8 mouse cellular contexts compared by ENCODE assay signal in the genomic region with DNA sequence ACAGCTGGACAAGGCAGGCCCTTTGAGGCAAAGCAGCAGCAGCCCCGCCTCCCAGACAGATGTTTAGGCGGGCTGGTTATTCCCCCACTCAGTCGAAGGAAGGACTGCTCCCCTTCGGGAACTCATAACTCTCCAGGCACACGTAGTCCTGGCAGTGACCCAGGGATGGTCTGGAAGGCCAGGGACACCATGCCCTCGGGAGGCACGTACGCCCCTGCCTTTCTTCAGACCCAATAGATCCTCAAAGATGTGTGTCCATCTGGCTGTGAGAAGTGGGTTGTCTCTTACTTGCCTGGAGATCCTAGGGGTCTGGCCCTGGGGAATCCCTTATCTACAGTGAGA. TPM values are rescaled to one million over a fixed set of nuclear protein-coding genes. Genes with fewer than 3 reads are reported as not detected.
DNase-seq lines count a peak whose midpoint lies in the region; ATAC-seq and TF ChIP-seq lines count a peak whose summit lies in the region.

No protein-coding gene starts in this region.

- H3K27ac ChIP-seq in heart, embryonic 12.5 days (ENCODE audit: poor library complexity, severe bottlenecking): peak overlapping the region; percentile 88
- H3K27ac ChIP-seq in forebrain, embryonic 15.5 days (replicated peaks): peak overlapping the region; percentile 36; the same call in 1 of the 2 replicates
- H3K27ac ChIP-seq in liver, embryonic 16.5 days (ENCODE audit: low read length): peak overlapping the region; percentile 74

- H3K4me1 ChIP-seq in heart, embryonic 12.5 days (replicated peaks): peaks cover 32% of the 10 kb centered on the region
- H3K4me1 ChIP-seq in E14TG2a.4 (replicated peaks; ENCODE audit: low read depth, low read length): peaks cover 57% of the 10 kb centered on the region
- peaks cover 18% of the 10 kb centered on the region for H3K4me1 ChIP-seq in forebrain, embryonic 15.5 days
- peaks cover 51% of the 10 kb centered on the region for H3K4me1 ChIP-seq in liver, embryonic 16.5 days (ENCODE audit: control insufficient read depth, low read depth, low read length)

- H3K4me2 ChIP-seq in heart, embryonic 12.5 days: peak overlapping the region; percentile 63
- H3K4me2 ChIP-seq in forebrain, embryonic 15.5 days (replicated peaks): peak overlapping the region; percentile 51
- peak overlapping the region; percentile 97 for H3K4me2 ChIP-seq in liver, embryonic 16.5 days (ENCODE audit: low read depth, low read length)

- no peak for TF ChIP-seq CTCF in E14TG2a.4 (conservative IDR thresholded peaks at IDR 0.05; ENCODE audit: low read length)

- H3K36me3 ChIP-seq in heart, embryonic 12.5 days: 0 out of 2 replicates have a peak, but pooled peaks cover 3% of the 10 kb centered on the region
- H3K36me3 ChIP-seq in E14TG2a.4 (ENCODE audit: insufficient read depth, low read length): peaks cover 40% of the 10 kb centered on the region
- no peaks in the 10 kb centered on the region; the same call in 1 of the 2 replicates for H3K36me3 ChIP-seq in forebrain, embryonic 15.5 days
- H3K36me3 ChIP-seq in liver, embryonic 16.5 days (ENCODE audit: control insufficient read depth, insufficient read depth): peaks cover 2% of the 10 kb centered on the region; the same call in 1 of the 2 replicates

- intact Hi-C loops in heart, postnatal 36 days (cut with DNase I): no loop called here

- peak overlapping the region; percentile 66 for H3K4me3 ChIP-seq in heart, embryonic 12.5 days
- peak overlapping the region; percentile 94 for H3K4me3 ChIP-seq in E14TG2a.4 (replicated peaks; ENCODE audit: low read length)
- peak overlapping the region; percentile 41 for H3K4me3 ChIP-seq in forebrain, embryonic 15.5 days
- H3K4me3 ChIP-seq in liver, embryonic 16.5 days (ENCODE audit: low read depth, low read length): peak overlapping the region; percentile 74

- ATAC-seq in heart, embryonic 12.5 days (ENCODE audit: insufficient number of reproducible peaks, low FRiP score): no peak
- ATAC-seq in forebrain, embryonic 15.5 days (replicated peaks): no peak; the same call in 1 of the 2 replicates
- ATAC-seq in liver, embryonic 16.5 days (ENCODE audit: low read depth): no peak

- WGBS in heart, embryonic 12.5 days: 10% methylated on average over 8 of the region's 8 CpGs
- 7% methylated on average over 8 of the region's 8 CpGs for WGBS in forebrain, embryonic 15.5 days
- 19% methylated on average over 8 of the region's 8 CpGs for WGBS in liver, embryonic 16.5 days (ENCODE audit: insufficient replicate concordance)

- peak overlapping the region; percentile 47 for H3K9ac ChIP-seq in heart, embryonic 12.5 days
- H3K9ac ChIP-seq in forebrain, embryonic 15.5 days (replicated peaks): peak overlapping the region; percentile 37
- peak overlapping the region; percentile 59 for H3K9ac ChIP-seq in liver, embryonic 16.5 days (ENCODE audit: low read depth, low read length)

- no peak for DNase-seq in heart, postnatal 36 days
- no peak for DNase-seq in embryo, embryonic 10 days (ENCODE audit: low spot score)
- no peak for DNase-seq in ovary, adult 18-20 months (ENCODE audit: low spot score)
- no peak for DNase-seq in right cerebral cortex, adult 18-20 months

- no peaks in the 10 kb centered on the region for H3K27me3 ChIP-seq in heart, embryonic 12.5 days (replicated peaks)
- no peaks in the 10 kb centered on the region for H3K27me3 ChIP-seq in E14TG2a.4 (ENCODE audit: insufficient read depth, low read length)
- no peaks in the 10 kb centered on the region for H3K27me3 ChIP-seq in forebrain, embryonic 15.5 days
- H3K27me3 ChIP-seq in liver, embryonic 16.5 days (ENCODE audit: control insufficient read depth, insufficient read depth, low read depth, low read length): no peaks in the 10 kb centered on the region

- no peaks in the 10 kb centered on the region for H3K9me3 ChIP-seq in heart, embryonic 12.5 days (replicated peaks)
- no peaks in the 10 kb centered on the region for H3K9me3 ChIP-seq in E14TG2a.4 (ENCODE audit: low read length)
- H3K9me3 ChIP-seq in forebrain, embryonic 15.5 days: no peaks in the 10 kb centered on the region
- no peaks in the 10 kb centered on the region for H3K9me3 ChIP-seq in liver, embryonic 16.5 days (replicated peaks; ENCODE audit: control insufficient read depth, low read length)

RNA-seq across cellular contexts. Expression of a gene that starts 6.4 kb away (rescaled TPM):
- polyA plus RNA-seq in heart, embryonic 12.5 days (2016; fragmentation: Nextera tagmentation; extraction: Ambion mirVana): 12.9 and 16.2 TPM in 2 replicates
- 1 to 10 TPM in 1 of 2 experiments, under 1 TPM in 1; 0.79 to 1.7 TPM for total RNA-seq in heart, postnatal 36 days (2021)
- polyA plus RNA-seq in forebrain, embryonic 15.5 days (2015; fragmentation: Nextera tagmentation; extraction: Ambion mirVana): 24.6 and 26.9 TPM in 2 replicates
- 23.9 and 26.4 TPM in 2 replicates for polyA plus RNA-seq in liver, embryonic 16.5 days (2015; fragmentation: Nextera tagmentation; extraction: Ambion mirVana)

RNA-seq across cellular contexts. Expression of a gene that starts 6.5 kb away (rescaled TPM):
- 56.4 and 59.3 TPM in 2 replicates for polyA plus RNA-seq in heart, embryonic 12.5 days (2016; fragmentation: Nextera tagmentation; extraction: Ambion mirVana)
- total RNA-seq in heart, postnatal 36 days (2021): 10 to 100 TPM; 31.9 to 36.5 TPM
- 80.2 and 81.8 TPM in 2 replicates for polyA plus RNA-seq in forebrain, embryonic 15.5 days (2015; fragmentation: Nextera tagmentation; extraction: Ambion mirVana)
- 23.8 and 28.5 TPM in 2 replicates for polyA plus RNA-seq in liver, embryonic 16.5 days (2015; fragmentation: Nextera tagmentation; extraction: Ambion mirVana)

RNA-seq across cellular contexts. Expression of a gene that starts 8.2 kb away (rescaled TPM):
- polyA plus RNA-seq in heart, embryonic 12.5 days (2016; fragmentation: Nextera tagmentation; extraction: Ambion mirVana): 1.3 and 1.4 TPM in 2 replicates
- not detected for total RNA-seq in heart, postnatal 36 days (2021)
- 0.75 and 1.4 TPM in 2 replicates for polyA plus RNA-seq in forebrain, embryonic 15.5 days (2015; fragmentation: Nextera tagmentation; extraction: Ambion mirVana)
- polyA plus RNA-seq in liver, embryonic 16.5 days (2015; fragmentation: Nextera tagmentation; extraction: Ambion mirVana): 0.80 and 0.84 TPM in 2 replicates

RNA-seq across cellular contexts. Expression of a gene that starts 28.1 kb away (rescaled TPM):
- polyA plus RNA-seq in heart, embryonic 12.5 days (2016; fragmentation: Nextera tagmentation; extraction: Ambion mirVana): 2.5 and 3.5 TPM in 2 replicates
- 1 to 10 TPM; 2.8 to 4.0 TPM for total RNA-seq in heart, postnatal 36 days (2021)
- polyA plus RNA-seq in forebrain, embryonic 15.5 days (2015; fragmentation: Nextera tagmentation; extraction: Ambion mirVana): 10.3 and 12.7 TPM in 2 replicates
- polyA plus RNA-seq in liver, embryonic 16.5 days (2015; fragmentation: Nextera tagmentation; extraction: Ambion mirVana): 8.3 and 9.5 TPM in 2 replicates

RNA-seq across cellular contexts. Expression of a gene that starts 28.3 kb away (rescaled TPM):
- polyA plus RNA-seq in heart, embryonic 12.5 days (2016; fragmentation: Nextera tagmentation; extraction: Ambion mirVana): 74.1 and 78.2 TPM in 2 replicates
- total RNA-seq in heart, postnatal 36 days (2021): 100 to 1,000 TPM in 1 of 2 experiments, 10 to 100 TPM in 1; 97.9 to 104 TPM
- 126 and 127 TPM in 2 replicates for polyA plus RNA-seq in forebrain, embryonic 15.5 days (2015; fragmentation: Nextera tagmentation; extraction: Ambion mirVana)
- polyA plus RNA-seq in liver, embryonic 16.5 days (2015; fragmentation: Nextera tagmentation; extraction: Ambion mirVana): 35.3 and 40.1 TPM in 2 replicates

Comparison
In these comparisons a context has a peak if more than half of its experiments do, and no peak if none do; other contexts are left out.
1. H3K27ac ChIP-seq: peak in every context shown above with its lines; median percentile 88 in heart, embryonic 12.5 days; 74 in liver, embryonic 16.5 days; 36 in forebrain, embryonic 15.5 days.
2. H3K4me3 ChIP-seq: peak in every context shown above with its lines; median percentile 94 in E14TG2a.4; 74 in liver, embryonic 16.5 days; 66 in heart, embryonic 12.5 days; 41 in forebrain, embryonic 15.5 days.